ENCODE assay signal across 8 mouse cellular contexts in the genomic region with DNA sequence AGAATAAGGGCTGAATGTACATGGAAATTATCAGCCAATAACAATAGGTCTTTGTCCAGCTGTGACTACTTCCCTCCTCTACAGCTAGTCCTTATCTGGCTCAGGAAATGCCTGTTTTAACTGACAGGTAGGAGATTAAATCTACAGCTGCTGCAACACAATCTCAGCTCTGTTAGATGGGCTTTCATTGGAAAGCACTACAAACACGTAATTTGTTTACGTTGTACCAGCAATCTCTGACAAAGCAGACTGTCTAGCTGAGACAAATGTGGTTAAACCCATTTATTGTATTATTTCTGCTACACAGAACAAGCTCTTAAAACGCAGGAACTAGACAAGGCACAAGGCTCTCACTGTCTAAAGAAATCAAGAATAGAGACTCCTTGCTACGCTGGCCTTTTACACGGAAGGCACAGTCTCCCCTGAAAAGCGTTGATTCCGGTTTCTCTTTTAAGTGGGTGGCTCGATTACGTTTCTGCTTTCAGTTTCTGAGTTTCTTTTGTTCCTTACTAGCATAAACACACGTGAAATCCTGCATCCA.
A peak's percentile ranks its signal among the peaks of the same experiment; 100 is the strongest.
DNase-seq lines count a peak whose midpoint lies in the region; ATAC-seq lines count a peak whose summit lies in the region.

No protein-coding gene starts in this region.

- H3K9ac ChIP-seq in heart, embryonic 13.5 days: 0 out of 2 replicates have a peak overlapping the region, but pooled peaks have one; percentile 25
- no peak overlapping the region for H3K9ac ChIP-seq in liver, embryonic 13.5 days
- no peak overlapping the region for H3K9ac ChIP-seq in neural tube, embryonic 12.5 days

- no peaks in the 10 kb centered on the region for H3K27me3 ChIP-seq in heart, embryonic 13.5 days (replicated peaks)
- no peaks in the 10 kb centered on the region for H3K27me3 ChIP-seq in liver, embryonic 13.5 days
- H3K27me3 ChIP-seq in neural tube, embryonic 12.5 days (replicated peaks): no peaks in the 10 kb centered on the region

- peaks cover 14% of the 10 kb centered on the region for H3K4me1 ChIP-seq in heart, embryonic 13.5 days
- H3K4me1 ChIP-seq in liver, embryonic 13.5 days (replicated peaks): no peaks in the 10 kb centered on the region
- H3K4me1 ChIP-seq in neural tube, embryonic 12.5 days: peaks cover 6% of the 10 kb centered on the region; the same call in 1 of the 2 replicates

- peak overlapping the region; percentile 60 for H3K4me2 ChIP-seq in heart, embryonic 13.5 days
- peak overlapping the region; percentile 11; the same call in 1 of the 2 replicates for H3K4me2 ChIP-seq in liver, embryonic 13.5 days
- peak overlapping the region; percentile 38 for H3K4me2 ChIP-seq in neural tube, embryonic 12.5 days (replicated peaks)

- peak overlapping the region; percentile 76 for H3K27ac ChIP-seq in heart, embryonic 13.5 days (replicated peaks)
- H3K27ac ChIP-seq in liver, embryonic 13.5 days: no peak overlapping the region
- H3K27ac ChIP-seq in neural tube, embryonic 12.5 days: no peak overlapping the region

- no peak for ATAC-seq in heart, embryonic 13.5 days (ENCODE audit: extremely low read depth, insufficient number of reproducible peaks, low FRiP score, low TSS enrichment)
- ATAC-seq in liver, embryonic 13.5 days (ENCODE audit: low read depth): no peak
- ATAC-seq in neural tube, embryonic 12.5 days (ENCODE audit: low FRiP score, low read depth): no peak

- H3K36me3 ChIP-seq in heart, embryonic 13.5 days: no peaks in the 10 kb centered on the region
- no peaks in the 10 kb centered on the region; the same call in 1 of the 2 replicates for H3K36me3 ChIP-seq in liver, embryonic 13.5 days
- H3K36me3 ChIP-seq in neural tube, embryonic 12.5 days: no peaks in the 10 kb centered on the region

- peak overlapping the region; percentile 30 for H3K4me3 ChIP-seq in heart, embryonic 13.5 days
- no peak overlapping the region for H3K4me3 ChIP-seq in liver, embryonic 13.5 days (replicated peaks)
- no peak overlapping the region for H3K4me3 ChIP-seq in neural tube, embryonic 12.5 days

- WGBS in heart, embryonic 13.5 days: 33% methylated on average over 10 of the region's 10 CpGs
- WGBS in liver, embryonic 13.5 days (ENCODE audit: insufficient replicate concordance): 22% methylated on average over 10 of the region's 10 CpGs
- WGBS in neural tube, embryonic 12.5 days: 21% methylated on average over 10 of the region's 10 CpGs

- no peaks in the 10 kb centered on the region for H3K9me3 ChIP-seq in heart, embryonic 13.5 days
- H3K9me3 ChIP-seq in liver, embryonic 13.5 days (replicated peaks): no peaks in the 10 kb centered on the region
- H3K9me3 ChIP-seq in neural tube, embryonic 12.5 days: no peaks in the 10 kb centered on the region

- intact Hi-C loops in left cerebral cortex, postnatal 4 days (cut with DNase I): no loop called here

- peak; percentile 77 for DNase-seq in CD4-positive helper T cell, adult 2 months (ENCODE audit: low read depth, low spot score)
- DNase-seq in brain, embryonic 18.5 days (ENCODE audit: low read depth, low spot score): peak; percentile 14
- no peak for DNase-seq in liver, embryonic 13.5 days
- no peak for DNase-seq in spleen, adult 12 weeks (ENCODE audit: low spot score)
- no peak for DNase-seq in cerebellum, postnatal 25 days
- DNase-seq in left cerebral cortex, postnatal 4 days: no peak

Comparison
In these comparisons a context has a peak if more than half of its experiments do, and no peak if none do; other contexts are left out.
1. DNase-seq: peak in CD4-positive helper T cell, adult 2 months (single experiment) and brain, embryonic 18.5 days (single experiment); none in liver, embryonic 13.5 days (single experiment), spleen, adult 12 weeks (single experiment), cerebellum, postnatal 25 days (0 of 2) and left cerebral cortex, postnatal 4 days (single experiment).
2. Peak in every context shown above with its lines, with median percentiles within 50 percentile points of each other: H3K4me2 ChIP-seq.